Mouse (Mus musculus) stomach, postnatal 0 days (tissue): ENCODE results near the gene B4galnt2.

Experiments
- CTCF ChIP-seq: IDR thresholded peaks from 2 replicates; pipeline ENCODE4 v1.5.1; 2016; ENCODE audit warnings: antibody characterized with exemption, low read depth, mild to moderate bottlenecking, moderate library complexity
- EP300 ChIP-seq: optimal IDR thresholded peaks from 2 replicates; pipeline ENCODE3; 2016; ENCODE audit warnings: antibody characterized with exemption

DNA sequence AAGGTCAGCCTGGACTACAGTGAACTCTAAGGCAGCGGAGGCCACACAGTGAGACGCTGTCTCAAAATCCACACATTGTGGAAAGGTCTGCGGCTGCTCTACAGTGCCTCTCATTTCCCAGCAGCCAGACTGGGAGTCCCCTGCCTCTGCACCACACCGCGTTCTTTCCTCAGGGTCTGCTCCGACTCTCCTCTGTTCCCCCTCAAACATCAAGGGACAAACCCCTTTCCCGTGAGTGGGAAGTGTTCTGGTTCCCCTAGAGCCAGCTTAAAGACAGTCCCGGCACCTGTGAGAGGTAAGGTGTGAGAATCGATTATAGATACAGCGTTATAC is 73.2 kb downstream of the B4galnt2 start:
- TF ChIP-seq EP300 (no peak), CTCF (no peak)
